Mouse (Mus musculus): ENCODE measurements around the gene Taar7b. TPM values are rescaled to one million over a fixed set of nuclear protein-coding genes. Genes with fewer than 3 reads are reported as not detected.

Gene Taar7b
- not detected in 2 replicates for polyA plus RNA-seq (2012)

GRCm38 (mm10) chr10:23999639-24000038 lies at the start of gene Taar7b:
TSS of gene Taar7b (plus strand) at chr10:23999939.
- no peak for TF ChIP-seq GATA1 (IDR thresholded peaks at IDR 0.05; ENCODE audit: low read length)

GRCm38 (mm10) chr10:23951714-23952113 lies 48.0 kb upstream of the Taar7b start:
- no peak for TF ChIP-seq GATA1 (IDR thresholded peaks at IDR 0.05; ENCODE audit: low read length)

GRCm38 (mm10) chr10:23959071-23959470 lies 40.7 kb upstream of the Taar7b start:
- TF ChIP-seq GATA1 (IDR thresholded peaks at IDR 0.05; ENCODE audit: low read length) = no peak

GRCm38 (mm10) chr10:23960444-23960915 lies 39.3 kb upstream of the Taar7b start, which contains the start of gene Taar4:
TSS of gene Taar4 (plus strand) at chr10:23960494.
- no peak for TF ChIP-seq GATA1 (IDR thresholded peaks at IDR 0.05; ENCODE audit: low read length)

GRCm38 (mm10) chr10:23963444-23963843 lies 36.3 kb upstream of the Taar7b start:
- no peak for TF ChIP-seq GATA1 (IDR thresholded peaks at IDR 0.05; ENCODE audit: low read length)

GRCm38 (mm10) chr10:23964921-23965610 lies 34.7 kb upstream of the Taar7b start:
- no peak for TF ChIP-seq GATA1 (IDR thresholded peaks at IDR 0.05; ENCODE audit: low read length)

GRCm38 (mm10) chr10:23970656-23971165 lies 29.0 kb upstream of the Taar7b start, which contains the start of gene Taar5:
TSS of gene Taar5 (plus strand) at chr10:23970706.
- no peak for TF ChIP-seq GATA1 (IDR thresholded peaks at IDR 0.05; ENCODE audit: low read length)

GRCm38 (mm10) chr10:23971256-23971655 lies 28.5 kb upstream of the Taar7b start:
- TF ChIP-seq GATA1 (IDR thresholded peaks at IDR 0.05; ENCODE audit: low read length) = no peak

- TF ChIP-seq GATA1 (IDR thresholded peaks at IDR 0.05; ENCODE audit: low read length) = no peak
These were observed 21.8 kb upstream of the Taar7b start for GRCm38 (mm10) chr10:23977958-23978357.

GRCm38 (mm10) chr10:23978901-23979705 lies 20.6 kb upstream of the Taar7b start:
- no peak for TF ChIP-seq GATA1 (IDR thresholded peaks at IDR 0.05; ENCODE audit: low read length)

- TF ChIP-seq GATA1 (IDR thresholded peaks at IDR 0.05; ENCODE audit: low read length) = no peak
These were observed 14.2 kb upstream of the Taar7b start, which contains the start of gene Taar6 for GRCm38 (mm10) chr10:23985546-23985945. TSS of gene Taar6 (minus strand) at chr10:23985646.

- no peak for TF ChIP-seq GATA1 (IDR thresholded peaks at IDR 0.05; ENCODE audit: low read length)
These were observed 13.3 kb upstream of the Taar7b start for GRCm38 (mm10) chr10:23986419-23986818.

- TF ChIP-seq GATA1 (IDR thresholded peaks at IDR 0.05; ENCODE audit: low read length) = no peak
These were observed 6.4 kb upstream of the Taar7b start, which contains the start of gene Taar7a for GRCm38 (mm10) chr10:23993381-23993780. TSS of gene Taar7a (minus strand) at chr10:23993481.

GRCm38 (mm10) chr10:24006442-24006841 lies 6.7 kb downstream of the Taar7b start:
- no peak for TF ChIP-seq GATA1 (IDR thresholded peaks at IDR 0.05; ENCODE audit: low read length)

GRCm38 (mm10) chr10:24007034-24007433 lies 7.3 kb downstream of the Taar7b start:
- TF ChIP-seq GATA1 (IDR thresholded peaks at IDR 0.05; ENCODE audit: low read length) = no peak

GRCm38 (mm10) chr10:24008143-24008542 lies 8.4 kb downstream of the Taar7b start:
- TF ChIP-seq GATA1 (IDR thresholded peaks at IDR 0.05; ENCODE audit: low read length) = no peak

Measured in G1E-ER4 (cell line).